Mouse (Mus musculus) liver, embryonic 12.5 days (tissue): ENCODE data around the gene Slc22a17. TPM values are rescaled to one million over a fixed set of nuclear protein-coding genes. Genes with fewer than 3 reads are reported as not detected.

Experiments used
- ATAC-seq: fragments of 200-750 bp; cut with Nextera tagmentation; 2 replicates; pipeline ENCODE4 v1.8.0; 2017; ENCODE audit warnings: moderate number of reproducible peaks, mild to moderate bottlenecking, moderate library complexity
- H3K27ac ChIP-seq: fragments of 300-500 bp; sonication (generic); 2 replicates; pipeline ENCODE4 v1.5.1; 2016; ENCODE audit warnings: mild to moderate bottlenecking
- H3K27me3 ChIP-seq: fragments of 300-500 bp; sonication (generic); replicated peaks from 2 replicates; pipeline ENCODE4 v1.6.1; 2016; ENCODE audit warnings: mild to moderate bottlenecking, moderate library complexity
- H3K36me3 ChIP-seq: fragments of 300-500 bp; sonication (generic); 2 replicates; pipeline ENCODE4 v1.6.1; 2016; ENCODE audit warnings: mild to moderate bottlenecking, moderate library complexity
- H3K4me1 ChIP-seq: fragments of 300-500 bp; sonication (generic); 2 replicates; pipeline ENCODE4 v1.6.1; 2016
- H3K4me2 ChIP-seq: fragments of 300-500 bp; sonication (generic); 2 replicates; pipeline ENCODE4 v1.6.1; 2016; ENCODE audit warnings: mild to moderate bottlenecking, moderate library complexity
- H3K4me3 ChIP-seq: fragments of 300-500 bp; sonication (generic); 2 replicates; pipeline ENCODE4 v1.5.1; 2016; ENCODE audit warnings: mild to moderate bottlenecking, moderate library complexity
- H3K9ac ChIP-seq: fragments of 300-500 bp; sonication (generic); 2 replicates; pipeline ENCODE4 v1.6.1; 2016; ENCODE audit warnings: mild to moderate bottlenecking, moderate library complexity
- H3K9me3 ChIP-seq: fragments of 300-500 bp; sonication (generic); replicated peaks from 2 replicates; pipeline ENCODE4 v1.6.1; 2016; ENCODE audit warnings: mild to moderate bottlenecking, moderate library complexity
- WGBS: fragments of 180-500 bp; shearing (Covaris S2); methylation state at CpG from one replicate; pipeline ENCODE4 v1.1.7; 2016; ENCODE audit not compliant: insufficient replicate concordance; 5-methylcytosine and 5-hydroxymethylcytosine counted together
- microRNA counts: library from miRNA; unstranded; fragments of <30 nt; microRNA quantifications from one replicate; lab custom pipeline; 2017
- microRNA-seq: library from miRNA; unstranded; fragments of <30 nt; microRNA quantifications from one replicate; pipeline ENCODE4, GENCODE M21; 2017
- polyA plus RNA-seq: library from polyadenylated mRNA; unstranded; fragments of >200 nt; fragmentation: Nextera tagmentation; extraction: Ambion mirVana; gene quantifications from 2 replicates; pipeline ENCODE4 v1.2.1, GENCODE M21; 2016

Gene Slc22a17
- polyA plus RNA-seq, 1 experiment from 2014 or later = 6.0 TPM

DNA sequence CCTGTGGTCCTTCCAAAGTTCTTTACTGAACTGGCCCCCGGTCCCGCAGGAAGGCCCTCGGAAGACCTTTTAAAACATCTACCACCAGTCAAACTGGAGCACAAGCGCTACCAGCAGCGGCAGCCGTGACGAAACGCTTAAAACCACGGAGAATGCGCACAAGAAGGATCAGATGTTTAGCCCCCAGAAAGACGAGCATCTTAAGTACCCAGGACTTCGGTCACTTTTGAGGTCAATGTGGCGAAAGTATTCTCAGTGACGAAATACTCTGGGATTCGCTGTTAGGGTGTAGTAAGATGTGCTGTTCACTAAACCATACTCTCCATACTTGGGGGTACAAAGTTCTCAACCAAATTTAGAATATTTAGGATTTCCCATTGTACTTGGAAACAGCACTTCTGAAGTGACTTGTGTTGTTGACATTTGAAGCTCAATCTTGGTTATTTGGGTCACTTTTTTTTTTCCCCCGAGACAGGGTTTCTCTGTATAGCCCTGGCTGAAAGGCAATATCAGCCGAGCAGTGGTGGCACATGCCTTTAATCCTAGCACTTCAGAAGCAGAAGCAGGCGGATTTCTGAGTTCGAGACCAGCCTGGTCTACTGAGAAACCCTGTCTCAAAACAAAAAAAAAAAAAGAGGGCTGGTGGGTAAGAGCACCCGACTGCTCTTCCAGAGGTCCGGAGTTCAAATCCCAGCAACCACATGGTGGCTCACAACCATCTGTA, 48.5 kb downstream of the Slc22a17 start:
- Histone ChIP-seq H3K27me3 (no peaks in the 10 kb centered on the region), H3K4me2 (peak overlapping the region; percentile 99), H3K27ac (peak overlapping the region; percentile 68), H3K4me1 (peaks cover 10% of the 10 kb centered on the region), H3K36me3 (no peaks in the 10 kb centered on the region), H3K9ac (peak overlapping the region; percentile 89), H3K4me3 (peak overlapping the region; percentile 92), H3K9me3 (no peaks in the 10 kb centered on the region)
- WGBS = 10% methylated on average over 21 of the region's 21 CpGs
- peak; percentile 14; the same call in 1 of the 2 replicates for ATAC-seq

DNA sequence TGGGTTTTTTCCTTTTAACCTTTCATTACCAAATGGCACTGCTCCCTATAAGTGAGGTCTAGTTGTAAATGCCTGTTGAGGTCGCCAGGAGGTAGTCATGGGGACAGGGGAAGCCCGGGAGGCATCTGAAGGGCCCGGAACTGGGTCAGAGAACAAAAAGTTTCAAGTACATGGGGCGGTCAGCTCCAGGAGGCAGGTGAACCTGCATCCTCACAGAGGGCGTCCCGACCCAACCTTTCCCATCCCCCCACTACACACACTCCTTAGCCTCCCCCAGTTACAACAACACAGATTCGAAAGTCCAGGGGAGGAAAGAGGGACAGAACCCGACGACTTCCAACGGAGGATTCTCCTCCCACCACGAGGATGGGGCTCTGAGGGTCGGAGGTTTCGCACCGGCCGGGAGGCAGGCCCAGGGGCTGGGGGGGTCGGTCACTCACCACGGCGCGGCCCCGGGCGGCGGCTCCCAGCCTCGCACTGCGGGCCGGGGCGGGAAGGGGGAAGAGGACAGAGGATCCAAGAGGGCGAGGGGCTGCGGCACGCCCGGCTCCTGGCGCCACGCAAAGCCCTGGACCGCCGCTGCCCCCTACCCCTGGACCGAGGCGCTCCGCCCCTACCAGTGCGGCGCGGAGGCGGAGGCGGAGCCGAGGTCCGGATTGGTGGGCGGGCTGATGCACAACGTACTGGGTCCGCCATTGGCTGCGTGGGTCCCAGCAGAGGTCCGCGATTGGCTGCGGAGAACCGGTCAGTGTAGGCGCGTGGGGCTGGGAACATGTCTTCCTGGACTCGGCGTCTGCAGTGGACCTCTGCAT, 49.2 kb downstream of the Slc22a17 start:
- Histone ChIP-seq H3K4me3 (peak overlapping the region; percentile 92), H3K27ac (peak overlapping the region; percentile 68), H3K4me1 (peaks cover 13% of the 10 kb centered on the region), H3K36me3 (no peaks in the 10 kb centered on the region), H3K4me2 (peak overlapping the region; percentile 99), H3K9me3 (no peaks in the 10 kb centered on the region), H3K27me3 (no peaks in the 10 kb centered on the region), H3K9ac (peak overlapping the region; percentile 89)
- peak; percentile 100 for ATAC-seq
- WGBS = under 1% methylated on average over 43 of the region's 56 CpGs

DNA sequence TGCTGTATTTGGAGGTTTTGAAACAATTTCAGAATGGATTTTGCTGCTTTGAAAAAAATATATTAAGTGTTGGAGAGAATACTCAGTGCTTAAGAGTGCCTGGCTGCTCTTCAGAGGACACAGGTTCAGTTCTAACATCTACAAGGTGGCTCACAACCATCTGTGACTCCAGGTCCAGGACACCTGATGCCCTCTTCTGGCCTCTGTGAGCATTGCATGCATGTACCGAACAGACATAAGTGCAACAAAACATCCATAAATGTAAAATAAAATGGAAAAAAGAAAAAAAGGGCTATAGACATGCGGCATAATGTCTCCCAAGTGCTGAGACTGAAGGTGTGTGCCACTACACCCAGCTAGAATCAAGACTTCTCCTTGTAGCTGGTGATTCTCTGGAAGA, 52.4 kb downstream of the Slc22a17 start:
- Histone ChIP-seq H3K4me1 (peaks cover 13% of the 10 kb centered on the region), H3K27ac (no peak overlapping the region), H3K4me3 (no peak overlapping the region), H3K27me3 (no peaks in the 10 kb centered on the region), H3K4me2 (no peak overlapping the region), H3K9me3 (no peaks in the 10 kb centered on the region), H3K9ac (no peak overlapping the region), H3K36me3 (peaks cover 8% of the 10 kb centered on the region; the same call in 1 of the 2 replicates)
- 23% methylated on average over 2 of the region's 2 CpGs for WGBS
- ATAC-seq = no peak

DNA sequence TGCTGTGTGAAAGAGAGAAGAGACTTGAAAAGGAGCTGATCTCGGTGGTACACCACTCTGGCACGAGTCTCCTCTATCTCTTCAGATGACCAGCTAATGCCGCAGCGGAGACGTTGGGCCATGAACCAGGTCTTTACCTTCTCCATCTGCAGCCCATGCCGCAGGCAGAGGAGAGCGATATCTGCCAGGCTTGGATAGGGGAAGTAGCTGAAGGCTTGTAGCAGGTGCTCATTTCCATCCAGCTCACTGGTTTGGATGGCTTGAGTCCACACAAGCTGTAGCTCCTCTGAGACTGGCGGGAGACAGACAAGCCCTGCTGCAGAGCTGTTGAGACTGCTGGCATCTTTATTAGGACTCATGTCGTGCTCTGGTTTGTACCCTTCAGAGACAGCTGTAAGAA, 55.0 kb downstream of the Slc22a17 start:
- Histone ChIP-seq H3K27me3 (no peaks in the 10 kb centered on the region), H3K4me1 (0 out of 2 replicates have a peak, but pooled peaks cover 3% of the 10 kb centered on the region), H3K27ac (no peak overlapping the region), H3K36me3 (peaks cover 8% of the 10 kb centered on the region; the same call in 1 of the 2 replicates), H3K4me2 (no peak overlapping the region), H3K9me3 (no peaks in the 10 kb centered on the region), H3K4me3 (no peak overlapping the region), H3K9ac (no peak overlapping the region)
- ATAC-seq = no peak
- WGBS = 79% methylated on average over 9 of the region's 9 CpGs

DNA sequence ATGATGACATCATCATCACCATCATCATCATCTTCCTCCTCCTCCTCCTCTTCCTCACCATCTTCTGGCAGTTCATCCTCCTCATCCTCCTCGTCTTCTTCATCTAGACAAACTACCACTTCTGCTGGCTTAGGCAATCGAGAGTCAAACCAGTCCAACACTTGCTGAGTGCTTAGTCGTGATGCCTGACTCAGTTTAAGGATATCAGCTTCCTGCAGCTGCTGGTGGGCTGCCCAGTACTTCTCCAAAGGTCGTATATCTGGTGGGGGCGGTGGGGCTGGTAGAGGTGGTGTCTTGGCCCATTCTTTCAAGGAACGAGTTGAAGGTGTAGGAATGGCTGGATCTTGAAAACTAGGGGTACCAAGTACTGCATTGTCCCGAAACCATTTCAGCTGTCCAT, 56.2 kb downstream of the Slc22a17 start:
- ATAC-seq = no peak
- WGBS = 39% methylated on average over 7 of the region's 7 CpGs
- Histone ChIP-seq H3K4me2 (no peak overlapping the region), H3K27me3 (no peaks in the 10 kb centered on the region), H3K9ac (no peak overlapping the region), H3K27ac (no peak overlapping the region), H3K36me3 (peaks cover 8% of the 10 kb centered on the region; the same call in 1 of the 2 replicates), H3K4me1 (0 out of 2 replicates have a peak, but pooled peaks cover 3% of the 10 kb centered on the region), H3K4me3 (no peak overlapping the region), H3K9me3 (no peaks in the 10 kb centered on the region)

MicroRNAs within 50 kb of the gene (microRNA counts, 519-probe panel; counts per million panel counts)
- 582 counts per million, percentile 70 among the panel's probes with 10 or more counts for microRNA mmu-miR-208a (lab: Ali Mortazavi, UCI)

Small RNAs within 50 kb of the gene (microRNA-seq; reads per million reads assigned to microRNA genes)
- 22.1 reads per million, percentile 32 among the genes with 10 or more reads in this experiment for gene Mir208a

Other genes starting within 250 kb of the Slc22a17 start
- gene 1700123O20Rik, start 226.9 kb downstream of the Slc22a17 start, polyA plus RNA-seq = 51.6 and 53.9 TPM in 2 replicates
- gene Acin1, start 226.2 kb downstream of the Slc22a17 start, polyA plus RNA-seq = 74.1 and 76.0 TPM in 2 replicates
- 0.05 TPM in 1 of 2 replicates, not detected in the other for gene Gm29776, start 214.3 kb downstream of the Slc22a17 start, polyA plus RNA-seq
- 3.3 and 3.7 TPM in 2 replicates for gene Cebpe, start 201.0 kb downstream of the Slc22a17 start, polyA plus RNA-seq
- gene Slc7a8, start 131.2 kb downstream of the Slc22a17 start, polyA plus RNA-seq = 2.8 and 3.4 TPM in 2 replicates
- gene Rnf212b, start 99.0 kb downstream of the Slc22a17 start, polyA plus RNA-seq = not detected in 2 replicates
- 4.0 and 4.1 TPM in 2 replicates for gene Homez, start 42.2 kb downstream of the Slc22a17 start, polyA plus RNA-seq
- gene Ppp1r3e, start 35.6 kb downstream of the Slc22a17 start, polyA plus RNA-seq = 0.80 and 0.83 TPM in 2 replicates
- 0.83 and 1.2 TPM in 2 replicates for gene Bcl2l2, start 29.8 kb downstream of the Slc22a17 start, polyA plus RNA-seq
- gene Gm20521, start 29.7 kb downstream of the Slc22a17 start, polyA plus RNA-seq = 0.14 TPM in 1 of 2 replicates, not detected in the other
- 97.0 and 97.9 TPM in 2 replicates for gene Pabpn1, start 20.6 kb downstream of the Slc22a17 start, polyA plus RNA-seq
- gene Efs, start 13.0 kb upstream of the Slc22a17 start, polyA plus RNA-seq = 1.5 and 2.0 TPM in 2 replicates
- not detected in 2 replicates for gene Il25, start 19.6 kb upstream of the Slc22a17 start, polyA plus RNA-seq
- gene Cmtm5, start 23.1 kb upstream of the Slc22a17 start, polyA plus RNA-seq = not detected in 2 replicates
- 0.77 and 1.2 TPM in 2 replicates for gene Myh6, start 53.8 kb upstream of the Slc22a17 start, polyA plus RNA-seq
- gene Gm17428, start 63.8 kb upstream of the Slc22a17 start, polyA plus RNA-seq = not detected in 2 replicates
- gene Myh7, start 81.5 kb upstream of the Slc22a17 start, polyA plus RNA-seq = 0.82 and 2.4 TPM in 2 replicates
- gene Ngdn, start 102.3 kb upstream of the Slc22a17 start, polyA plus RNA-seq = 55.6 and 57.5 TPM in 2 replicates
- 2.4 and 2.5 TPM in 2 replicates for gene Zfhx2, start 179.2 kb upstream of the Slc22a17 start, polyA plus RNA-seq
- gene Thtpa, start 181.7 kb upstream of the Slc22a17 start, polyA plus RNA-seq = 6.9 TPM in 2 replicates
- 34.0 and 34.5 TPM in 2 replicates for gene Ap1g2, start 193.5 kb upstream of the Slc22a17 start, polyA plus RNA-seq
- gene Jph4, start 203.8 kb upstream of the Slc22a17 start, polyA plus RNA-seq = 0.15 and 0.18 TPM in 2 replicates